Mouse (Mus musculus): ENCODE data around the gene Tmem161a. TPM values are rescaled to one million over a fixed set of nuclear protein-coding genes. Genes with fewer than 3 reads are reported as not detected.

Tmem161a gene
- total and polyA plus RNA-seq, 3 experiments = 48.5 to 73.6 (median 65.0) TPM

DNA sequence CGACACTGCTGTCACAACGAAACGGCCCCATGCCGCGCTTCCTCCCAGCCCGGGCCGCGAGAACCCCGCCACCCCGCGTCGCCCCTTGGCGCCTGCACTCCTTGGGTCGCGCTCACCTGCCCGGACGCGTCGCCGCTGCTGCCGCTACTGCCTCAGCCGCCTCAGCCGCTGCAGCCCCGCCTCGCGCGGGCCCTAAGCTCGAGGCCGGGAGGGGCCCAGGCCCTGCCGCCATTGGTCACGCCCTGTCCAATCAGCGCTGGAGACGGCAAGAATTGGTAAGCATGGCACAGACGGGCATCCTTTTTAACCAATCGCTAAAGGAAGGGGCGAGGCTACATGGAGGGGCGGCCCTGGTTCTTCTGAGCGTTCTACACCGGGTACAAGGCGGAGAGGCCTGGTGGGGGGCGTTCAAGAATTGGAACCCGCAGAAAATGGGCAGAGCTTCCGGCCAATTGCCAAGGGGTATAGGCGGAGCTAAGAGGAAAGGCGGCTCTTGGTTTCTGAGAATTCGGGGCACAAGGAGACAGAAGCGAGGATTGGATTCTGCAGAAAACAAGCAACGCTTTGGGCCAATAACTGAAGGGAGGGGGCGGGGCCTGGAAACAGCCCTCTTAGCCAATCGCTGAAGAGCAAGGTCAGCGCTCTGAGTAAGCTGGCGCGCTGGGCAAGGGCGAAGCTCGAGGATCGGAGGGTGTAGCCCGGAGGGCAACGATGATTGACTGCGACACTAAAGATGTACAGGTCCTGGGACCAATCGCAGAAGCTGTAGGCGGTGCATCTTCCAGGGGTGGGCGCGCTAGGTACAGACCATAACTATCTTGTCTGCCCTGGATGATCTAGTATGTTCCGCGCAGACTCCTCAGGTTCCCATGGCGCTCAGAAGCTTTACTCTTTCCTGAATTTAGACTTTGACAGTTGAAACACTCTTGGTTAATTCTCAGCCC lies 40.2 kb downstream of the Tmem161a start, which contains the start of gene Slc25a42:
Gene Slc25a42, minus strand, starts transcription at position 194 of the 944 bp plus-strand sequence.
- no peaks in the 10 kb centered on the region for H3K27me3 ChIP-seq (replicated peaks)
- H3K4me3 ChIP-seq (replicated peaks in 1 of 3; ENCODE audit: low read depth in 2 of 3, low read length in 2 of 3, poor library complexity in 1 of 3) = peak within 1 kb of the TSS; percentile 67 to 87 (median 72)
- peak within 1 kb of the TSS; percentile 75 for H3K9ac ChIP-seq (ENCODE audit: insufficient read depth, low read depth)
- peak; percentile 99 for DNase-seq (ENCODE audit: extremely low read depth)
- H3K79me2 ChIP-seq (replicated peaks; ENCODE audit: control insufficient read depth, extremely low read depth, insufficient read depth, poor library complexity, severe bottlenecking) = no peaks in the 10 kb centered on the region
- H3K4me2 ChIP-seq (ENCODE audit: insufficient read depth, low read depth, poor library complexity, severe bottlenecking) = peak within 1 kb of the TSS; percentile 82
- in situ Hi-C loops (cut with MboI; ENCODE audit: low pct_ligation_motif_present, low pct_unique_long_range_greater_than_20kb, low sequenced_read_pairs) = loop anchor here (5.0 kb wide), 1 partner anchor 40 kb away; the partner anchor contains the start of gene Tmem161a
- no peaks in the 10 kb centered on the region for H3K9me3 ChIP-seq (replicated peaks; ENCODE audit: low read length)
- no peaks in the 10 kb centered on the region for H3K36me3 ChIP-seq (replicated peaks in 1 of 2; ENCODE audit: control insufficient read depth in 1 of 2, insufficient read depth in 1 of 2, low read length in 1 of 2)
- dilution Hi-C loops (cut with MboI; ENCODE audit: extremely low pct_ligation_motif_present, extremely low pct_unique_long_range_greater_than_20kb, low sequenced_read_pairs) = no loop called here
- H3K27ac ChIP-seq (ENCODE audit: insufficient read depth, low read depth) = peak within 1 kb of the TSS; percentile 61
- H3K4me1 ChIP-seq (ENCODE audit: control insufficient read depth in 1 of 2, insufficient read depth in 2 of 2) = peaks cover 18 to 49% of the 10 kb centered on the region in 2 experiments
- peak; percentile 75; the same call in 1 of the 2 replicates for TF ChIP-seq TBP (conservative IDR thresholded peaks at IDR 0.05; ENCODE audit: low read depth, low read length)
- peak; percentile 70 for TF ChIP-seq NRF1 (IDR thresholded peaks at IDR 0.05; ENCODE audit: low read depth, low read length)
- no peak for TF ChIP-seq SMC3 (IDR thresholded peaks at IDR 0.05; ENCODE audit: low read depth, low read length)
- no peak for TF ChIP-seq PAX5 (IDR thresholded peaks at IDR 0.05; ENCODE audit: low read length)
- TF ChIP-seq ZC3H11A (IDR thresholded peaks at IDR 0.05; ENCODE audit: low read depth, low read length) = no peak
- peak; percentile 36; the same call in 1 of the 2 replicates for TF ChIP-seq KAT2A (IDR thresholded peaks at IDR 0.05; ENCODE audit: insufficient replicate concordance, low read length)
- no peak for TF ChIP-seq EP300 (IDR thresholded peaks at IDR 0.05; ENCODE audit: low read length)
- TF ChIP-seq GABPA (IDR thresholded peaks at IDR 0.05; ENCODE audit: insufficient replicate concordance, low read depth, low read length) = no peak
- TF ChIP-seq SIN3A (IDR thresholded peaks at IDR 0.05; ENCODE audit: low read length) = peak; percentile 82
- TF ChIP-seq ZKSCAN1 (IDR thresholded peaks at IDR 0.05; ENCODE audit: borderline replicate concordance, low read depth, low read length) = no peak
- TF ChIP-seq ZNF384 (IDR thresholded peaks at IDR 0.05; ENCODE audit: low read depth, low read length) = no peak
- TF ChIP-seq IRF4 (IDR thresholded peaks at IDR 0.05; ENCODE audit: low read depth, low read length) = peak; percentile 28; the same call in 1 of the 2 replicates
- TF ChIP-seq USF2 (conservative IDR thresholded peaks at IDR 0.05; ENCODE audit: low read depth, low read length) = no peak
- TF ChIP-seq TCF12 (IDR thresholded peaks at IDR 0.05; ENCODE audit: low read depth, low read length) = peak; percentile 80
- 0 out of 2 replicates have a peak, but pooled peaks have one; percentile 70 for TF ChIP-seq E2F4 (IDR thresholded peaks at IDR 0.05; ENCODE audit: insufficient replicate concordance, low read depth, low read length)
- peak; percentile 85; the same call in 1 of the 2 replicates for TF ChIP-seq UBTF (IDR thresholded peaks at IDR 0.05; ENCODE audit: low read depth, low read length)
- TF ChIP-seq ZMIZ1 (IDR thresholded peaks at IDR 0.05; ENCODE audit: low read depth, low read length) = peak; percentile 54; the same call in 1 of the 2 replicates
- no peak; the same call in 1 of the 2 replicates for TF ChIP-seq JUN (IDR thresholded peaks at IDR 0.05; ENCODE audit: insufficient read depth, low read depth, low read length)
- peak; percentile 18; the same call in 1 of the 2 replicates for TF ChIP-seq MYC (IDR thresholded peaks at IDR 0.05; ENCODE audit: low read depth, low read length)
- TF ChIP-seq USF1 (IDR thresholded peaks at IDR 0.05; ENCODE audit: low read depth, low read length) = no peak
- no peak for TF ChIP-seq MEF2A (IDR thresholded peaks at IDR 0.05; ENCODE audit: borderline replicate concordance, low read depth, low read length)
- 0 out of 2 replicates have a peak, but pooled peaks have one; percentile 21 for TF ChIP-seq BHLHE40 (IDR thresholded peaks at IDR 0.05; ENCODE audit: low read depth, low read length)
- 0 out of 2 replicates have a peak, but pooled peaks have one; percentile 13 for TF ChIP-seq ETS1 (conservative IDR thresholded peaks at IDR 0.05; ENCODE audit: low read depth, low read length)
- TF ChIP-seq CHD1 (IDR thresholded peaks at IDR 0.05; ENCODE audit: low read depth, low read length) = no peak
- peak; percentile 71 for TF ChIP-seq POLR2A (IDR thresholded peaks at IDR 0.05; ENCODE audit: low read depth, low read length)
- TF ChIP-seq RCOR1 (conservative IDR thresholded peaks at IDR 0.05; ENCODE audit: low read depth, low read length) = no peak
- no peak for TF ChIP-seq CTCF (conservative IDR thresholded peaks at IDR 0.05 in 1 of 2, IDR thresholded peaks at IDR 0.05 in 1 of 2; ENCODE audit: low read depth in 2 of 2, low read length in 2 of 2)
- peak; percentile 68; the same call in 1 of the 2 replicates for TF ChIP-seq MXI1 (IDR thresholded peaks at IDR 0.05; ENCODE audit: low read depth, low read length)
- peak; percentile 90; the same call in 1 of the 2 replicates for TF ChIP-seq MAZ (IDR thresholded peaks at IDR 0.05; ENCODE audit: low read depth, low read length)
- TF ChIP-seq CHD2 (IDR thresholded peaks at IDR 0.05; ENCODE audit: low read length) = peak; percentile 94
- TF ChIP-seq POLR2AphosphoS2 (IDR thresholded peaks at IDR 0.05; ENCODE audit: low read depth, low read length) = no peak
- no peak; the same call in none of the 2 replicates for TF ChIP-seq HCFC1 (IDR thresholded peaks at IDR 0.05; ENCODE audit: low read depth, low read length)
- peak; percentile 82; the same call in 1 of the 2 replicates for TF ChIP-seq MAX (IDR thresholded peaks at IDR 0.05; ENCODE audit: low read length)
- TF ChIP-seq RAD21 (IDR thresholded peaks at IDR 0.05; ENCODE audit: low read depth, low read length) = no peak; the same call in none of the 2 replicates
- 0 out of 2 replicates have a peak, but pooled peaks have one; percentile 20 for TF ChIP-seq MAFK (IDR thresholded peaks at IDR 0.05; ENCODE audit: insufficient replicate concordance, low read length)
- TF ChIP-seq ELF1 (IDR thresholded peaks at IDR 0.05; ENCODE audit: low read depth, low read length) = 0 out of 2 replicates have a peak, but pooled peaks have one; percentile 45
